Mouse (Mus musculus) lung, postnatal 0 days (tissue): ENCODE measurements around the gene Cobll1. TPM values are rescaled to one million over a fixed set of nuclear protein-coding genes. Genes with fewer than 3 reads are reported as not detected.
A peak's percentile ranks its signal among the peaks of the same experiment; 100 is the strongest.

Source experiments
- ATAC-seq: fragments of 200-750 bp; cut with Nextera tagmentation; 2 replicates; pipeline ENCODE4 v1.8.0; 2017; ENCODE audit warnings: moderate library complexity
- DNase-seq: peaks from one replicate; pipeline ENCODE4 v3.0.0-alpha.2; 2016; ENCODE audit warnings: low spot score
- H3K27ac ChIP-seq: fragments of 300-500 bp; sonication (generic); 2 replicates; pipeline ENCODE4 v1.5.1; 2014; ENCODE audit warnings: antibody characterized with exemption, mild to moderate bottlenecking, low read length, mixed read lengths
- H3K27me3 ChIP-seq: fragments of 300-500 bp; sonication (generic); replicated peaks from 2 replicates; pipeline ENCODE4 v1.6.1; 2014; ENCODE audit warnings: low read length, mixed read lengths; ENCODE audit not compliant: insufficient read depth
- H3K36me3 ChIP-seq: fragments of 300-500 bp; sonication (generic); 2 replicates; pipeline ENCODE4 v1.6.1; 2014; ENCODE audit warnings: low read length, mixed read lengths; ENCODE audit not compliant: insufficient read depth
- H3K4me1 ChIP-seq: fragments of 300-500 bp; sonication (generic); 2 replicates; pipeline ENCODE4 v1.6.1; 2014; ENCODE audit warnings: antibody characterized with exemption, low read depth, low read length, mixed read lengths; ENCODE audit not compliant: insufficient read depth
- H3K4me2 ChIP-seq: fragments of 300-500 bp; sonication (generic); replicated peaks from 2 replicates; pipeline ENCODE4 v1.6.1; 2014; ENCODE audit warnings: low read depth, mild to moderate bottlenecking, low read length, moderate library complexity, mixed read lengths
- H3K4me3 ChIP-seq: fragments of 300-500 bp; sonication (generic); 2 replicates; pipeline ENCODE4 v1.5.1; 2014; ENCODE audit warnings: low read depth, low read length
- H3K9ac ChIP-seq: fragments of 300-500 bp; sonication (generic); replicated peaks from 2 replicates; pipeline ENCODE4 v1.6.1; 2014; ENCODE audit warnings: low read depth, mild to moderate bottlenecking
- H3K9me3 ChIP-seq: fragments of 300-500 bp; sonication (generic); 2 replicates; pipeline ENCODE4 v1.6.1; 2016; ENCODE audit warnings: low read length, mixed read lengths
- CTCF ChIP-seq: IDR thresholded peaks from 2 replicates; pipeline ENCODE4 v1.5.1; 2016; ENCODE audit warnings: antibody characterized with exemption, mild to moderate bottlenecking
- EP300 ChIP-seq: IDR thresholded peaks from 2 replicates; pipeline ENCODE4 v1.6.1; 2016; ENCODE audit warnings: antibody characterized with exemption, mild to moderate bottlenecking, control low read depth
- WGBS: fragments of 180-500 bp; shearing (Covaris S2); extraction: QIAGEN DNeasy Blood & Tissue Kit; methylation state at CpG from one replicate; pipeline ENCODE4 v1.1.7; 2014; 5-methylcytosine and 5-hydroxymethylcytosine counted together
- polyA plus RNA-seq: library from polyadenylated mRNA; unstranded; fragments of >200 nt; fragmentation: Nextera tagmentation; extraction: Ambion mirVana; gene quantifications from 2 replicates; pipeline ENCODE4 v1.2.1, GENCODE M21; 2015

Cobll1 gene
- polyA plus RNA-seq, 1 experiment from 2014 or later: 9.4 TPM

- 1% methylated on average over 22 of the region's 22 CpGs for WGBS
- Histone ChIP-seq H3K4me3 (peak overlapping the region; percentile 78), H3K36me3 (no peaks in the 10 kb centered on the region), H3K27ac (peak overlapping the region; percentile 93), H3K4me1 (no peaks in the 10 kb centered on the region), H3K27me3 (no peaks in the 10 kb centered on the region), H3K9me3 (no peaks in the 10 kb centered on the region), H3K9ac (peak overlapping the region; percentile 58), H3K4me2 (peak overlapping the region; percentile 94)
- TF ChIP-seq CTCF: no peak
- no peak; the same call in 1 of the 2 replicates for TF ChIP-seq EP300
- DNase-seq: peak; percentile 83
- ATAC-seq: peak; percentile 18
Observed at GRCm38 (mm10) chr2:65237610-65238170, 1.5 kb downstream of the Cobll1 start.

- 26% methylated on average over 8 of the region's 8 CpGs for WGBS
- Histone ChIP-seq H3K27me3 (no peaks in the 10 kb centered on the region), H3K4me2 (peak overlapping the region; percentile 94), H3K9me3 (no peaks in the 10 kb centered on the region), H3K4me3 (peak overlapping the region; percentile 78), H3K4me1 (no peaks in the 10 kb centered on the region), H3K9ac (no peak overlapping the region), H3K27ac (no peak overlapping the region), H3K36me3 (no peaks in the 10 kb centered on the region)
- TF ChIP-seq CTCF (no peak), EP300 (no peak)
- ATAC-seq: no peak
- DNase-seq: peak; percentile 68
Observed at GRCm38 (mm10) chr2:65237116-65237515, 2.1 kb downstream of the Cobll1 start.

GRCm38 (mm10) chr2:65236644-65237043, 2.6 kb downstream of the Cobll1 start:
- H3K4me3 ChIP-seq: no peak overlapping the region
- no peak for TF ChIP-seq CTCF
- no peak for TF ChIP-seq EP300
- WGBS: 81% methylated on average over 8 of the region's 8 CpGs

GRCm38 (mm10) chr2:65232756-65233535, 6.3 kb downstream of the Cobll1 start:
- no peak for ATAC-seq
- Histone ChIP-seq H3K36me3 (no peaks in the 10 kb centered on the region), H3K4me2 (no peak overlapping the region), H3K4me3 (no peak overlapping the region), H3K27ac (no peak overlapping the region), H3K27me3 (no peaks in the 10 kb centered on the region), H3K9me3 (no peaks in the 10 kb centered on the region), H3K9ac (no peak overlapping the region), H3K4me1 (no peaks in the 10 kb centered on the region)
- 44% methylated on average over 15 of the region's 15 CpGs for WGBS
- DNase-seq: no peak
- TF ChIP-seq EP300 (no peak), CTCF (no peak)

More at GRCm38 (mm10) chr2:65236644-65237043, 2.6 kb downstream of the Cobll1 start:
- H3K27ac ChIP-seq: no peak overlapping the region
- no peaks in the 10 kb centered on the region for H3K9me3 ChIP-seq
- ATAC-seq (no peak), DNase-seq (no peak)
- no peak overlapping the region for H3K9ac ChIP-seq
- H3K4me1 ChIP-seq: no peaks in the 10 kb centered on the region
- no peaks in the 10 kb centered on the region for H3K36me3 ChIP-seq
- no peaks in the 10 kb centered on the region for H3K27me3 ChIP-seq
- peak overlapping the region; percentile 94; the same call in 1 of the 2 replicates for H3K4me2 ChIP-seq

- H3K9me3 ChIP-seq: no peaks in the 10 kb centered on the region
- WGBS: 82% methylated on average over 7 of the region's 7 CpGs
- H3K9ac ChIP-seq: no peak overlapping the region
- DNase-seq (no peak), ATAC-seq (no peak)
- no peak overlapping the region for H3K27ac ChIP-seq
- no peak overlapping the region for H3K4me2 ChIP-seq
- no peaks in the 10 kb centered on the region; the same call in 1 of the 2 replicates for H3K4me1 ChIP-seq
- H3K27me3 ChIP-seq: no peaks in the 10 kb centered on the region
- TF ChIP-seq EP300 (no peak), CTCF (no peak)
- no peaks in the 10 kb centered on the region for H3K36me3 ChIP-seq
- H3K4me3 ChIP-seq: no peak overlapping the region
Observed at GRCm38 (mm10) chr2:65228426-65228825, 10.8 kb downstream of the Cobll1 start.

- Histone ChIP-seq H3K27ac (no peak overlapping the region), H3K9ac (no peak overlapping the region), H3K4me1 (no peaks in the 10 kb centered on the region; the same call in 1 of the 2 replicates), H3K4me2 (no peak overlapping the region), H3K36me3 (no peaks in the 10 kb centered on the region), H3K9me3 (no peaks in the 10 kb centered on the region), H3K27me3 (no peaks in the 10 kb centered on the region), H3K4me3 (no peak overlapping the region)
- WGBS: 73% methylated on average over 2 of the region's 2 CpGs
- ATAC-seq (no peak; the same call in 1 of the 2 replicates), DNase-seq (no peak)
- no peak for TF ChIP-seq EP300
- no peak for TF ChIP-seq CTCF
Observed at GRCm38 (mm10) chr2:65227898-65228290, 11.3 kb downstream of the Cobll1 start.
